Mouse (Mus musculus): ENCODE data around the gene Ptprd.

GRCm38 (mm10) chr4:76656734-76657133 is 1555.0 kb downstream of the Ptprd start:
- TF ChIP-seq POLR2A (IDR thresholded peaks at IDR 0.05; ENCODE audit: control insufficient read depth in 1 of 2, insufficient read depth in 1 of 2, low read depth in 1 of 2, low read length in 2 of 2, poor library complexity in 1 of 2) (no peak), CTCF (IDR thresholded peaks at IDR 0.05 in 2 of 3, conservative IDR thresholded peaks at IDR 0.05 in 1 of 3; ENCODE audit: control insufficient read depth in 1 of 3, insufficient read depth in 1 of 3, low read depth in 2 of 3, low read length in 3 of 3, poor library complexity in 1 of 3, severe bottlenecking in 1 of 3) (no peak), CHD2 (IDR thresholded peaks at IDR 0.05; ENCODE audit: low read length) (no peak), MAZ (IDR thresholded peaks at IDR 0.05; ENCODE audit: low read depth, low read length) (no peak), HCFC1 (IDR thresholded peaks at IDR 0.05; ENCODE audit: low read depth, low read length) (no peak), ZC3H11A (IDR thresholded peaks at IDR 0.05; ENCODE audit: low read depth, low read length) (no peak), ETS1 (IDR thresholded peaks at IDR 0.05; ENCODE audit: low read depth, low read length) (no peak), RAD21 (IDR thresholded peaks at IDR 0.05; ENCODE audit: low read depth, low read length) (no peak), MXI1 (IDR thresholded peaks at IDR 0.05; ENCODE audit: low read depth, low read length) (no peak), GATA1 (IDR thresholded peaks at IDR 0.05; ENCODE audit: low read depth, low read length) (no peak), EP300 (IDR thresholded peaks at IDR 0.05; ENCODE audit: low read depth in 1 of 2, low read length in 2 of 2) (no peak), MAFK (IDR thresholded peaks at IDR 0.05; ENCODE audit: borderline replicate concordance, low read depth, low read length) (no peak)

Data from MEL (cell line).